Mouse (Mus musculus): ENCODE data around the gene Prkcb.

Gene Prkcb

DNA sequence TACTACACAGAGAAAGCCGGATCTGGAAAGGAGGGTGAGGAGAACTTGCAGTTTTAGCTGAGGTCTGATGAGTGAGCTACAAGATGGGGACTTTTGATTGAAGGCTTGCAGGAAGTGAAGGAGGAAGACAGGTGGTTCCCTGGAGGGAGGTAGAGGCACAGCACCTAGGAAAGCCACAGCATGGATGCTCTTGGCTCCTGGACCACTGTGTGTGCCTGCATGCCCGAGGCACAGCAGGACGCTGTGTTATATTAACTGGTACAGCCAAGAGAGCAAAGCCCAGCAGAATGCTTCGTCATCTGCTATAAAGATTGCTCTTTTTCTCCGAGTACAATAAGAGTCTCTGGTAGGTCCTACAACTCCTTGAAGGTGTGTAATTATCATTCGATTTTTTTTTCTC is 188.1 kb downstream of the Prkcb start:
- DNase-seq: no peak

DNA sequence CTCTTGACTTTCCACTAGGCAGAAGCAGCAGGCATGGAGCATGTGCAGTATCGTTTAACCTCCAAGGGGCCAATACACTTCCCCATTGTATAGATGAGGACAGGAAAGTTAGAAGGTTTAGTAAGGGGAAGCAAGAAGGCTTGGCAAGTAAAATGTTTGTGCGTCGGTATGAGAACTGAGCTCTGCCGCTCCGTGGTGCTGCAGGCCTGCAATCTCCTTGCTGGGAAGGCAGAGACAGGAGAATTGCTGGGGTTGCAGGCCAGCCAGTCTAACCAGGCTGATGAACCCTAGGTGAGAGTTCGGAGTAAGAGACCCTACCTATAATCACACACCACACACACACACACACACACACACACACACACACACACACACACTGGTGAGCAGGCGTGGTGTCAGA is 188.6 kb downstream of the Prkcb start:
- no peak for DNase-seq

DNA sequence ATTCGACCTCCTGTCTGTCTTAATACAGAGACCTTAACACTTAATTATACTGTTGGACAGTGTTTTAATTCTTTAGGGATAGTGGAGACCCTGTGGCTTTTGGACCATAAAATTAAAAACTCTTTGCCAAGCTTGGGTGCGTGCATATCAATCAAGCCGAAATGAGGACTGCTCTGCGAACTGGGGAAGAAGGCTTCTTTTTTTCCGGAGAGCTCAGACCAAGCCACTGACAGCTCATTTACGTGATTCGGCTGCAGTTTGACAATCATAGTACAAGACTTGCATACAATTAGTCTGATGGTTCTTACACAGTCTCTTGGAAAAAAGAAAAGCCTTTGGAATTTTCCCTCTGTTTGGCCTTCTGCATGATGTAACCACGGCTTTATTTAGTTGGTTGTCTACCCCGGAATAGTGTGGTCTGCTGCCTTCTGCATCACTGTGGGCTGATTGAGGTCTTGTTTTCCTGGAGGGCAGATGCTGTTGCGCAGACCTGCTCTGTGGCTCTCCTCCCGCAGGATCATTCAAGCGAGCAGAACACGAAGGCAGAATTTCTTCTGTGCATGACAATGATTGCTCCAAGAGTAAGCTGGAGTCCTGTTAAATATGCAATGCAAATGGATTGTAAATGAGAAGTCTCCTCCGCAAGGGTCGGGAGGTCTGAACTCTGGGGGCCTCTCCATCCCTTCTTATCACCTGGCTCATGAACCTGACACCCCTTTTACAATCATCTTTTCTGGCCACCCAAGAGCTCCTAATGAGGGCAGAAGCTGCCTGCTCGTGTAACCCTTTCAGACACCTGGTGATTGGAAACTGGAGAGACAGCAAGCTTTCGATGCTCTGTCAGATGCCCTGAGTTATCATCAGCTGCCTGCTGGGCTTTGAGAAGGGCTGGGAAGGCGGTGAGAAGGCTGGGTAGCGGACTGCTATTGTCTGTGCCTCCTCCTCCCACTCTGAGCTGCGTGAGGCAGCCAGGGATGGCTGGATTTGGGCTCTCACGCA is 189.3 kb downstream of the Prkcb start:
- no peak for DNase-seq

DNA sequence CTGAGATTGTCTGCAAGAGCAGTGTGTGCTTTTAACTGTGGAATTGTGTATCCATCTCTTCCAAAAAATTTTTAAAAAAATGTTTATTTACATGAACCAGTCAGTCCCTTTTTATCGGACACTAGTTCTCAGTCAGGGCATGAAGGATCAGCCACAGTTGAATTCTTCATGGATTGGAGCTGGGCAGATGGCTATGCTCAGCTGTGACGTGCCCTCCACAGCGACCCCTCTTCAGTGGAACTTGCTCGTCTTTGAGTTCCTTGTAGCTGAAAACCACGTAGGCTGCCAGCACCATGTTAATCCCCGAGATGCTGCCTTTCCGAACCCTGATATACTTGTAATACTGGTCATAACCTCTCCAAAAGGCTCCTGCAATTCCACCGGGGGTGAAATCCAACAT is 195.4 kb downstream of the Prkcb start:
- DNase-seq: peak; percentile 3

DNA sequence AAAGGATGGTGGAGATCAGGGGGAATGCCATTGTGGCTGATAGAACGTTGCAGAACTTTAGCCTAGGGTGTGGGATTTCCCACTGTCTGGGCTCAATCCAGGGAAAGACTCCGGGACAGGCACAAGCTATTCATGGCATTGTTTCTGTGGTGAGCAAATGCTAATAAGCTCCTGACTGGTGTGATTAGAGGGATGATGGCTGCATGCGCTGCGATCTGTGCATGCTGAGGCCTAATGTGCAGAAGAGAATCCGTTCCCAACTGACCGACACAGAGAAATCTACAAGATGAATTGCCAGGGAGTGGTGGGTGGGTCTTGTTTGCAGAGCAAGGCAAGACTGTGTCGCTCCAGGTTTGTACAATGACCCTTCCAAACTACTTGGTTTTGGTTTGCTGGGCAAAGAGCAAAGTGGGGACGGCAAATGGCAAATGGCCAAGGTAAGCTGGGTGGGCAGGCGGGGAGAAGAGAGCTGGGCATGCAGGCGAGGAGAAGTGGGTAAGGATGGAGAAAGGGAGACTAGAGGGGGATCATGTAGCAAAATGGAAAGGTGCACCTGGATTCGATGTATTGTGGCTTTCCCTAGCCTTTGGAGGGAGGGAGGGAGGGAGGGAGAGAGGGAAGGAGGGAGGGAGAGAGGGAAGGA is 199.5 kb downstream of the Prkcb start:
- no peak for DNase-seq

DNA sequence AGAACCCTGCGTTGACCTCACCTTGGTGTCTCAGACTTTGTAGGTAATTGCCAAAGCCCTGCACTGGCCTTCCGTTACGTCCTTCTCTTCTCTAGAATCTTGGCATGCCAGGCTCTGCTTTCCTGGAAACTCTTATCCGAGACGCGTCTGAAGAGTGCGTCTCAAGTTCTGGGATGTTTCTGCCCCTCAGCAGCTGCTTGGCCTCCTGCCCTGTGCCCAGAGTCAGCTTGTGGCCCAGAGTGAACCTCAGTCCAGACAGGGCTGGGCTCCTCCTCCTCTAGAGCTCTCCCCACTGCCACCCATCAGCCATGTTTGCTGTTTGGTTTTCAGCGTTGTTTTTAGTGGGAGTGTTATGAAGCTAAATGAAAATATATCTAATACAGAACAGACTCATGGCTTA is 203.5 kb downstream of the Prkcb start:
- peak; percentile 24 for DNase-seq

DNA sequence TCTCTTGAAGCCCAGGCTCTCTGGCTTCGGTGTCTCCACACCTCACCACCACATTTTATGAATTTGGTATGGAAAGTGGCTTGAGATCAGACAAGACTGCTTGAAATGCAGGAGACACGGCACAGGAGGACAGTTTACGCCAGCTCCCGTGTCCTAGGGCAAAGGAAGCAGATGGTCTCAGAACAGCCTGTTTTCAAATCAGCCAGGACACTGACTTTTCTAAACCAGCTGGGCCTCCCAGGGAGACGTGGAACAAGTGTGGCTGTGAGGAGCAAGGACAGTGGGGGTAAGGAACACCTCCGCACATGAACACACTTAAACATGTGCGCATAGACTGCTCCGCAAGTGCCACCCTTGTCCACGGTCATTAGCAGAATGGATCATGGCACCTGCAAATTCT is 204.4 kb downstream of the Prkcb start:
- no peak for DNase-seq

DNA sequence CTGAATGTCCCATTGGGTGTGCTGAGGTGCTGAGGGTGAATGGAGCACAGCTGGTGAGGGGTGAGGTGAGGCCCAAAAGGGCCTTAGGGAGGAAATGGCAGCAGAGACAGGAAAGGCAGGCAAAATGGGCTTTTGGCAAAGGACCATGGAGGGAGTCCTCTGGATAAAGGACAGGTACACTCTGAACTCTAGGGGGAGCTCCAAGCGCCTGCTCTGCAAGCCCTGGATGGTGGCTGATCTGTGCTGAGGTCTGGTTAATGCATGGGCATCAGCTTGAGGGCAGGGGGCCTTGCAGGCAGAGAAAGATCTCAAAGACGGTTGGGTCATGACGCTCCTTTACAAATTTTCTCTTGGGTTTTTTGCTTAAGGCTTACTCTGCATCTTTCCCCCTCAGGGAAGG is 205.5 kb downstream of the Prkcb start:
- DNase-seq: peak; percentile 35

DNA sequence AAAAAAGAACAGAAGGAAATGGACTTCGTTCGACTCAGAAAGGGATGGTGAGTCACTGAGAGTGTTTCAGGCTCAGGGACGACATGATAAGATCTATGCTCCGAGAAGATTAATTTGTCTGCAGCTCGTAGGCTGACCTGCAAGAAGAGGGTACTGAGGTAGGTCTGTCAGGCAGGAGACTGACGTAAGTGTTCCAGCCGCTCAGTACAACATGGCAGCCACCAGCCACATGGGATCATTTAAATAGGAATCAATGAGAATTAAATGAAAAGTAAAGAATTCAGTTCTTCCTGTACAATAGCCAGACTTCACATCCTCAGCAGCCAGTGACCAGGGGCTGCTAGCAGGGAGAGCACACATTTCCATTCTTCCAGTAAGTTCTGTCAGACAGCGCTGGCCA is 209.0 kb downstream of the Prkcb start:
- DNase-seq: no peak

DNA sequence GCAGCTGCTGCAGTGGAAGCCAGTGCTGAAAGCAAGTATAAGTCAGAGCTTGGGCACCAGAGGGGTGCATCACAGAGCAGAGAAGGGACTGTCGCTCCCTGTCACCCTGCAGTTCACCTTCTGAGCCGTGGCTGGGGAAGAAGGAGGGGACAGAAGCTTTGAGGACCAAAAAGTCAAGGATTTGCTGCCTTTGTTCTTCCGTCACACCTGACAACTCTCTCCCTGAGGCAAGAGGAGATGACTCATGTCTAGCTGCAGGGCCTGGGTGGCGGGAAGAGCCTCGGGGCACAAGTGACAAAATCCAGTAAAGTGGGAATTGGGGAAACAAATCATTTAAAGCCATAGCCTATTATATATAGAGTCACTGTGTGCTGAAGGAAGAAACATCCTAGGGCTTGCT is 209.9 kb downstream of the Prkcb start:
- DNase-seq: no peak

DNA sequence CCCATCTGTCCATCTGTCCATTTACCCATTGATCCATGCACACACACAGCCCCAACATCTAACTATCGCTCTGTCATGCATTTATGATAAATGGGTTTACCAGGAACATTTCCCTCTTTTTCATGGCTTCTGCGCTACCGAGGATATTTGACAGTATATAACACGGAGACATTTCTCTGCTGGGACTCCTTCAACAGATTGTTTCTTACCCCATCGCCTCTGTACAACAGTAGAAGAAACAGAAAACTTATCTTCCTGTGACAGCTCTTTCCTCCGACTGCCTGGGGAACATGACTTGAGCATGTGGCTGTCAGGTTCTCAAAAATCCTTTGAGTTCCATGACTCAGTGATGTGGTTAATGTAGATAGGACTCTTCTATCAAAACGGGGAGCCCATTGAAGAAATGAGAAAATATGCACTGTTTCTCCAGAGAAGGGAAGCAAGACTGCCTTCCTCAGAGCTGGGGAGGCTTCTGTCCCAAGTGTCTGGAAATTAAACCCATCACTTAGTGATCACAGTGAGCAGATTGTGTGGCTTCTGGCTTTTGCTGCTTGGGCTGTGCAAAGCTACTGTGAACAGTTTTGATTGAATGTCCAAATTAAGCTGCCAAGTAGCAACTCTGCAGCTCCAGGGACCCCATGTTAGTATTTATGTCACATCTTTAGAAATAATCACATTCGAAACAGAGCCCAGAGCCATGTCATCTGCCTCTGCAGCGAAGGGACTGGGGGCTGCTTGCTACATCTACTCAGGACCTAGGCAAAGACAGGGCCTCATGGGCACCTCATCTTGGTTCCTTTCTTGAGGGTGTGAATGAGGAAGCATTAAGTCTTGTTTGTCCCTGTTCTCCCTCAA is 211.4 kb downstream of the Prkcb start:
- DNase-seq: no peak

DNA sequence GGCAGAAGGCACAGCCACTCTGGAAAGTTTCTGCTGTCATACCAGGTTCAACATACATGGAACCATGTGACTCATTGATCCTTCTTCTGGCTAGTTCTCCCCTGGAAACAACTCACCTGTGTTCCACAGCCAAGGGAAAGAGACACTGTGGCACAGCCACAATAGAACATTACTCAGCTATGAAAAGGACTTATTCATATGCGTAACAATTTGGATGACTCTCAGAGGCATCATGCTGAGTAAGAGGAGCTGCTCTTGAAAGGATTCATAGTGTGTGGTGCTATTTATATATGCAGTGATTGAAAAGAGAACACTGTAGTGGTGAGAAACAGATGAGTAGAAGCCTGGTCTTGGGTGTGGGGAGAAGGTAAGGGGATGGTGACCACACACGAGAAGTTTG is 217.9 kb downstream of the Prkcb start:
- DNase-seq: no peak

DNA sequence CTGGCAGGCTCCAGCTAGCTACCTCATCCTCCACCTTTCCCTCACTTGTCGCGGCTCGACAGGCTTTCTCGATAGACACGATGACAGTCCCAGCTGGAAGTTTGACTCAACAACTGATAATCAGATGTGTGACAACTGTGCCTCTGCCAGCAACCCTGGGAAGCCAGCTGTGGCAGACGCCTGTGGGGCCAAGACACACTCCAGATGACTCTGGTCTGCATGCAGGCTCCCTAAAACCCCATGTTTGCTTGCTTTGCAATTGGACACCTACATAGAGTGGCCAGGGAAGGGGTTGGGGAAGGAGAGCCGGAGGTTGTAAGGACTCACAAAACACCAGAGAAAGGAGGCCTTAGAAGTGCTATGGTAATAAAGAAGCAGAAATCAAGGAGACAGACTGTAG is 221.4 kb downstream of the Prkcb start:
- DNase-seq: peak; percentile 26

DNA sequence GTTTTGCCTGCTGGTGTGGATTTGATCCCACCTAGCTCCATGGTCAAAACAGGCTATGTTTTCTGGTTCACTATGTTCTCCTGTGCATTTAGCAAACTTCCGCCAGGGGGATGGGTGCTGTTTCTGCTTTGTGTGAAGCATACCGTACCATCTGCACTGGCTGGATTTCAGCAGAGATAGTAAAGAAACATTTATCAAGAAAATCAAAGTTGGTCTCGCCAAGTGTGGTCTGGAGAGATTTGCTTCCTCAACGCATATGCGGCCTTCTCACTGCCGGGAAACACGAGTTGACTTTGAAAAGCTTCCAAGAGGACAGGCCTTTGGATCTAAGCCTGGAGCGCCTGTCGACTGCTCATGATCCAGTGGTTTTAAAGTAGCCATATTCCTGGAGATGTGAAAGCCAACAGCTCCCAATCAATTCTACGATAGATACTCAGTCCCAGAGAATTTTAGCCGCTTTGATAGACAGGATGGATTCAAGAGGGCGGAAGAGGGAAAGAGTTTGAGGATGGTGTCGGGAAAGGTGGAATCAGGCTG is 223.9 kb downstream of the Prkcb start:
- DNase-seq: peak; percentile 8

DNA sequence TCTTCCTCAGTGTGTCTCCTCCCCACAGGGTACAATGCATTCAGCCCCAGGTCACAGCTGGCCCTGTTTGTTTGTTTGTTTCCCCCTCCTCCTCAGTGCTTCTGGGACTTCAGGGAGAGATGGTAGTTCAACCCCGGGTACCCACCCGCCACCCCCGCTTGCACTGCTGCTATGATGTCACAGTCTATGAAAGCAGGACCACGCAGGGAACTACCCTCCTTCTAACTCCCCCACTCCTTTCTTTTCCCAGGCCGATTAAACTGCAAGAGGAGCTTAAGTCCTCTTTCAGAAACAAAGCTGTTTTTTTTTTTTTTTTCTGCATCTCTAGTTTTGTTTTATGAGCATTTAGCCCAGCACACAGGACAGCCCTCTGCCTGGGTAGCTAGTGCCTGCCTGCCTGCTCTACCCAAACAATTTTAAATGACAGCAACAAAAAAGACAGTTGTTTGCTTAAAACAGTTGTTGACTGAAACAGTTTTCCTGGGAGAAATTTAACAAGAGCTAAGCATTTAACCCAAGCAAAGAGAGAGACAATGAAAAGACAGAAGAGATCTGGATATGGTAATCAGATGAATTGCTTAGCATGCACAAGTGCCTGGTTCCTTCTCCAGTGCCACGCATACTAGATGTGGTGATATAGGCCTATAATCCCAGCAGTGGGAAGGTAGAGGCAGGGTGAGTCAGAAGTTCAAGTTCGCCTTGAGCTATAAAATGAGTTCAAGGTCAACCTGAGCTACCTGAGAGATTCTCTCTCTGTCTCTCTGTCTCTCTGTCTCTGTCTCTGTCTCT is 232.5 kb downstream of the Prkcb start:
- DNase-seq: no peak

DNA sequence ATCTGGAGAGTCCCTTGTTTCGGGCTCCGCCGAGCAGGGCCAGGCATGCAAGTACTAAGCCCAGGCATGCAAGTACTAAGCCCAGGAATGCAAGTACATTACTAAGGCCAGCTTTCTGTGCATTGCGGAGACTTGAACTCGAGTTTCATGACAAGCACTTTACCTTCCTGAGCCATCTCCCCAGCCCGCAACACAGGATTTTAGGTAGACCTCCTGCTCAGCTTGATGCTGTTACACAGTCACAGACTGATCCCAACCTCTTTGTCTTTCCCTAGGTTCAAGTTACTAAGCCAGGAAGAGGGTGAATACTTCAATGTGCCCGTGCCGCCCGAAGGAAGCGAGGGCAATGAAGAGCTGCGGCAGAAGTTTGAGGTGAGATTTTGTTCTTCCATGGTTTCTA is 239.7 kb downstream of the Prkcb start:
- no peak for DNase-seq

DNA sequence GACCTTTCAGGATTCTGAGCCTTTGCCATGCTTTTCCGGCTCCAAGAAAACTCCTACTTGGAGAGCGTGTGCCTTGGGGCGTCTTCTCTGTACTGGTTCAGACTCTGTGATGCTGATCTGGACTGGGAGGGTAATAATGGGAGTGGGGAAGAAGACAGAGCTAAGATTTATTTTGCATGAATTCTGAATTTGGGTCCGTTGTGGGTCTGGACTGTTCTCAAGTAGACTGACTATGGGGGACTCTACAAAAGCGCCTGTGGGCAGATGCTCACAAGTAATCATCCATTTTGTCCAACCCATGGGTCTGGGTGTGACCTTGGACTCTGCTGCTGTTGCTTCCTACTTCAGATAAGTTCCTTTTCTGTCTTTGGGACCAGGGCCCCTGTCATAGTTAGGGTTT is 240.1 kb downstream of the Prkcb start:
- no peak for DNase-seq

DNA sequence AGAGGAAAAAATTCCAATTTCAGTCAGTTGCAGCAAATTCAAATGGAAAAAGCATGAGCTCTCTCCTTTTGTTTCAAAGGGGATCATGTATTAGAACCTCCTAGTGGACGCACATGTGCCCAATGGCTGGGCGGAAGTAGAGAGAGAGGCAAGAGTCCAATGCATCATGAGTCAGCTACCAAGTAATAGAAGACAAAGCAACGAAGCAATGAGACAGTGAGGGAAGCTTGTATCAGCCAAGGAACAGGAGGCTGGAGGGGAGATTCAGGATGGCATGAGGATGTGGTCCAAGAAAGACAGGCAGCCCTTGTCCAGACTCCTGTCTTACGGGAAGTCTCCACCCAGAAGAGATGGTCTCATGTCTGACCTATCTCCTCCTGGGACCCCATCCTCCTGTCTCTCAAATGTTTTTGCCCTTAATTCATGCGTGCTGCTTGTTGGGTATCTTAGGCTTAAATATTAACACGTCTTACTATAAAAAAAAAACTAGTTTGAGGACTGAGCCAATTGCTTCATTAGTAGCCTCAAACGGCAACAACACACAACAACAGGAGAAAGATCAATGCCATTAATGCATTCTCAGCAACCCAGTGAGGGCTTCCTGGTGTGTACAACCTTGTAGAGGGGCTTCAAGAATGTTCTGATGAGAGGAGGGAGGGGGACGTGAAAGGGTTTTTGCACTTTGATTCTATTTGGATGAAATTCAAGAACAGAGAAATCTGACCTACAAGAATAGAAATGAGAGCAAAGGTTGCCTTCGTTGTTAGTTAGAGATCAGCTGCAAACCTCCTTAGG is 245.2 kb downstream of the Prkcb start:
- no peak for DNase-seq

DNA sequence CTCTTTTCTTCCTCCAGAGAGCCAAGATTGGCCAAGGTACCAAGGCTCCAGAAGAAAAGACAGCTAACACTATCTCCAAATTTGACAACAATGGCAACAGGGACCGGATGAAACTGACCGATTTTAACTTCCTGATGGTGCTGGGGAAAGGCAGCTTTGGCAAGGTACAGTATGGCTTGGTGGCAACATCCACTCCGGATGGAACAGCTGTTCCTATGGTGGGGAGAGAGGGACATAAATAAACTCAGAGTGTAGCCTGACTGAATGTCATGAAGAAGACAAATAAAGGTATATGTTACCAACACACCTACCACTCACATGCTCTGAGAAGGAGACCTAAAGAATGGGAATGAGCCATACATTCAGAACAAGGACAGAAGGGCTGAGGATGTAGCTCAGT is 256.1 kb downstream of the Prkcb start:
- no peak for DNase-seq

DNA sequence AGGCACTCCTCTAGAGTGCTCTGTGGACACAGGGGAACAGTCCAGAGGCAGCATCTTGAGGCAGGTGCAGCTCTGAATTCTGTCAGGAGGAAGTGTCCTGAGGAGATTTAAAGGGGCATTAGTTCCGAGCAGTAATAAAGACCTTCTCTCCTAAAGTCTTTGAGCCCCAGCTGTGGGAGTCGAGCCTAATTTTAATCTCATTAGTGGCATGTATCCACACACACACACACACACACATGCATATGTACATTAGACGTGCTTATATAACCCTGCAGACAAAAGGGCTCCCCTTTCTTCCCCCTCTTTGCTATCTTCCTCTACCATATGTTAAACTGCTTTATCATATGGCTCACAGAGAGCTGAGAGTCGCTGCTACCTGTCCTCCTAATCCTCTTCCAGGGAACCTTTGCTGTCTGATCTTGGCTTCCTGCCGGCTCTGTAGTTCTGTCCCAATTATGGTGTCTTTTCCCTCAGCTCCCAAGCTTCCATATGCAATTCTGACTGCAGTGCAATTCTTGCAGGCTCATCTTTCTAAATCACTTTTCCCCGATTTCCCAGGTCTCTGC is 268.1 kb downstream of the Prkcb start:
- DNase-seq: no peak
